Mouse (Mus musculus) midbrain, embryonic 16.5 days (tissue): ENCODE measurements around the gene Dynll1. TPM values are rescaled to one million over a fixed set of nuclear protein-coding genes. Genes with fewer than 3 reads are reported as not detected.
"Not testable (repeated sequence)": the region's sequence is repeated elsewhere in the genome, so short reads cannot be mapped to it uniquely, and the experiment has no call there.

ENCODE experiments used
- ATAC-seq: fragments of 200-750 bp; cut with Nextera tagmentation; 2 replicates; pipeline ENCODE4 v1.8.0; 2017; ENCODE audit warnings: moderate TSS enrichment
- H3K27ac ChIP-seq: fragments of 300-500 bp; sonication (generic); 2 replicates; pipeline ENCODE4 v1.5.1; 2014; ENCODE audit warnings: mild to moderate bottlenecking, low read length, mixed read lengths
- H3K27me3 ChIP-seq: fragments of 300-500 bp; sonication (generic); 2 replicates; pipeline ENCODE4 v1.6.1; 2014; ENCODE audit warnings: low read depth, low read length, mixed read lengths; ENCODE audit not compliant: control insufficient read depth, insufficient read depth
- H3K36me3 ChIP-seq: fragments of 300-500 bp; sonication (generic); 2 replicates; pipeline ENCODE4 v1.6.1; 2014; ENCODE audit warnings: mild to moderate bottlenecking, low read length, moderate library complexity, mixed read lengths; ENCODE audit not compliant: control insufficient read depth, insufficient read depth
- H3K4me1 ChIP-seq: fragments of 300-500 bp; sonication (generic); 2 replicates; pipeline ENCODE4 v1.6.1; 2014; ENCODE audit warnings: mild to moderate bottlenecking, low read length, mixed read lengths; ENCODE audit not compliant: control insufficient read depth, insufficient read depth
- H3K4me2 ChIP-seq: fragments of 300-500 bp; sonication (generic); 2 replicates; pipeline ENCODE4 v1.6.1; 2014; ENCODE audit warnings: mild to moderate bottlenecking, low read length, mixed read lengths
- H3K4me3 ChIP-seq: fragments of 300-500 bp; sonication (generic); 2 replicates; pipeline ENCODE4 v1.5.1; 2014; ENCODE audit warnings: low read depth, mild to moderate bottlenecking, low read length, moderate library complexity, mixed read lengths
- H3K9ac ChIP-seq: fragments of 300-500 bp; sonication (generic); 2 replicates; pipeline ENCODE4 v1.6.1; 2014; ENCODE audit warnings: low read depth, low read length, mixed read lengths
- H3K9me3 ChIP-seq: fragments of 300-500 bp; sonication (generic); replicated peaks from 2 replicates; pipeline ENCODE4 v1.6.1; 2014; ENCODE audit warnings: mild to moderate bottlenecking, low read length, mixed read lengths; ENCODE audit not compliant: control insufficient read depth, poor library complexity, severe bottlenecking
- WGBS: fragments of 180-500 bp; shearing (Covaris S2); extraction: QIAGEN DNeasy Blood & Tissue Kit; methylation state at CpG from one replicate; pipeline ENCODE4 v1.1.7; 2014; 5-methylcytosine and 5-hydroxymethylcytosine counted together
- polyA plus RNA-seq: library from polyadenylated mRNA; unstranded; fragments of >200 nt; fragmentation: Nextera tagmentation; extraction: Ambion mirVana; gene quantifications from 2 replicates; pipeline ENCODE4 v1.2.1, GENCODE M21; 2015

Gene Dynll1
- polyA plus RNA-seq, 1 experiment from 2014 or later = 1,084 TPM

- Histone ChIP-seq H3K9me3 (no peaks in the 10 kb centered on the region), H3K4me3 (no peak overlapping the region), H3K36me3 (no peaks in the 10 kb centered on the region), H3K27ac (no peak overlapping the region), H3K27me3 (no peaks in the 10 kb centered on the region), H3K4me1 (peaks cover 3% of the 10 kb centered on the region; the same call in 1 of the 2 replicates), H3K4me2 (no peak overlapping the region), H3K9ac (no peak overlapping the region)
- ATAC-seq = no peak
- WGBS = 49% methylated on average over 5 of the region's 5 CpGs
Measured at GRCm38 (mm10) chr5:115313668-115313943, 12.8 kb upstream of the Dynll1 start.

GRCm38 (mm10) chr5:115312816-115313667 is 12.2 kb upstream of the Dynll1 start:
- Histone ChIP-seq H3K27ac (no peak overlapping the region), H3K4me1 (peaks cover 3% of the 10 kb centered on the region; the same call in 1 of the 2 replicates), H3K9me3 (no peaks in the 10 kb centered on the region), H3K4me2 (no peak overlapping the region), H3K4me3 (no peak overlapping the region), H3K27me3 (no peaks in the 10 kb centered on the region), H3K9ac (no peak overlapping the region), H3K36me3 (no peaks in the 10 kb centered on the region)
- no peak for ATAC-seq
- 80% methylated on average over 10 of the region's 10 CpGs for WGBS

DNA sequence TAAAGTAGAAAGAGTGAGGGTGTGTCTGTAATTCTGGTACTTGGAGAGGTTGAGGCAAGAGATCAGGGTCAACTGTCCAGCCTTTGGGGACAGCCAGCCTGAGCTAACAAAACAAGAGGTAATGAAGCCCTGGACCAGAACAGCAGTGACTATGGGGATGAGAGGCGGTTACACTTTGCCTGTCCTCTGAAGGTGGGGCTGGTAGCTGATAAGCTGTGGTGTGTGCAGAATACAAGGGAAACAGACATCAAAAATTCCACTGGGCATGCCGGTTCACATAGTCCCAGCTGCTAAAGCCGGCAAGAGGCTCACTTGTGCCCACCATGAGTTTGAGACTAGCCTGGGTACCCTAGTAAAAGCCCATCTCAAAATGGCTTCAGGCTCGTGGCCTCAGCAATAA is 11.6 kb upstream of the Dynll1 start:
- ATAC-seq = no peak
- Histone ChIP-seq H3K9me3 (no peaks in the 10 kb centered on the region), H3K4me2 (no peak overlapping the region), H3K4me3 (no peak overlapping the region), H3K9ac (no peak overlapping the region), H3K4me1 (peaks cover 3% of the 10 kb centered on the region; the same call in 1 of the 2 replicates), H3K27ac (no peak overlapping the region), H3K27me3 (no peaks in the 10 kb centered on the region), H3K36me3 (no peaks in the 10 kb centered on the region)
- 85% methylated on average over 4 of the region's 4 CpGs for WGBS

DNA sequence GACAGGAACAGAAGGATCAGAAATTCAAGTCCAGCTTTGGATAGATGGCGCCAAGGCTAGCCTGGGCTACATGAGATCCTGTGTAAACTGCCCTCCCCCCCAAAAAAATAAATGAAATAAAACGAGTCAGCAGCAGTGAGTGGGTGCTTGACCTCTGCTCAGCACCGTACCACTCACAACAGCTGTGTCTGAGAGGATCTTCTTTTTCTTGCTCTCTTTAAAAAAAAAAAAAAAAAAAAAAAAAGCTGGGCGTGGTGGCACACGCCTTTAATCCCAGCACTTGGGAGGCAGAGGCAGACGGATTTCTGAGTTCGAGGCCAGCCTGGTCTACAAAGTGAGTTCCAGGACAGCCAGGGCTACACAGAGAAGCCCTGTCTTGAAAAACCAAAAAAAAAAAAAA is 1.4 kb upstream of the Dynll1 start:
- H3K27me3 ChIP-seq, H3K9me3 ChIP-seq, H3K4me3 ChIP-seq, H3K27ac ChIP-seq, H3K9ac ChIP-seq, H3K36me3 ChIP-seq, ATAC-seq: not testable (repeated sequence)
- 85% methylated on average over 4 of the region's 7 CpGs for WGBS
- Histone ChIP-seq H3K4me2 (peak overlapping the region; percentile 82; the same call in 1 of the 2 replicates), H3K4me1 (peaks cover 18% of the 10 kb centered on the region)

- no peaks in the 10 kb centered on the region for H3K27me3 ChIP-seq
- 0 out of 2 replicates have a peak, but pooled peaks have one; percentile 0 for ATAC-seq
- peak overlapping the region; percentile 73 for H3K9ac ChIP-seq
- peak overlapping the region; percentile 72 for H3K4me3 ChIP-seq
- H3K36me3 ChIP-seq = peaks cover 9% of the 10 kb centered on the region
- 31% methylated on average over 13 of the region's 13 CpGs for WGBS
- H3K27ac ChIP-seq = peak overlapping the region; percentile 89; the same call in 1 of the 2 replicates
- H3K4me1 ChIP-seq = peaks cover 18% of the 10 kb centered on the region
- H3K4me2 ChIP-seq = peak overlapping the region; percentile 82
- H3K9me3 ChIP-seq = no peaks in the 10 kb centered on the region
Measured at GRCm38 (mm10) chr5:115301615-115302014, 816 bp upstream of the Dynll1 start.

DNA sequence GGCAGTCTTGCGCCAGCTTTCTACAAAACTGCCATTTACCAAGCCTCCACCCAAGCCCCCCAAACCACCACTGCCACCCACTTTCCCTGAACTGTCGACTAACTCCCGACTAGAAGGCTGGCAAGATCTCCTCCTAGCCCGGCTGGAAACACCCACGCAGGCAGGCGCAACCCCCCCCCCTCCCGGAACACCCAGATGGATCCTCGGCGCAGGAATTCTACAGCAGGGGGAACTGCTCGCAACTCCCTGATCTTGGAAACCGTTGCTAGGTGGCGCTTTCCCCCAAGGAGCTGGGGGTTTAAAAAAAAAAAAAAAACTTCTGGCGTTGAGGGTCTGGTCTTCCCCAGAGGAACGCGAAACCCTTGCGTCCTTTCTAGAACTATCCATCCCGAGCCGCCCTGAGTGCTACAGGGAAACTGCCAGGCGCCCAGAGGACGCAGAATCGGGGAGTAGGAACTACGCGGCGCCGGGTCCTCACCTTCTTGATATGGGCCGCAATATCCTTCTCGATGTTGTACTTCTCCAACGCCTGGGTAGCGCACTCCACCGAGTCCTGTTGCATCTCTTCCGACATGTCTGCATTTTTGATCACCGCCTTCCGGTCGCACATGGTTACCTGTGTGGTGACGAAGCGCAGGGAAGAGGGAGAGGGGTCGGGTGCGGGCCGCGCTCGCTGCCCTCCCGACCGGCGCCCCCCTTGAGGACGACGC is 609 bp downstream of the Dynll1 start:
- Histone ChIP-seq H3K27me3 (no peaks in the 10 kb centered on the region), H3K4me3 (peak overlapping the region; percentile 72), H3K36me3 (peaks cover 19% of the 10 kb centered on the region), H3K9me3 (no peaks in the 10 kb centered on the region), H3K9ac (peak overlapping the region; percentile 69), H3K4me2 (peak overlapping the region; percentile 66), H3K27ac (peak overlapping the region; percentile 89), H3K4me1 (peaks cover 20% of the 10 kb centered on the region)
- peak; percentile 69 for ATAC-seq
- WGBS = under 1% methylated on average over 42 of the region's 46 CpGs

GRCm38 (mm10) chr5:115296347-115296746 is 4.5 kb downstream of the Dynll1 start:
- Histone ChIP-seq H3K27me3 (no peaks in the 10 kb centered on the region), H3K27ac (0 out of 2 replicates have a peak overlapping the region, but pooled peaks have one; percentile 11), H3K4me1 (peaks cover 13% of the 10 kb centered on the region), H3K9ac (no peak overlapping the region), H3K4me2 (no peak overlapping the region), H3K4me3 (no peak overlapping the region), H3K9me3 (no peaks in the 10 kb centered on the region), H3K36me3 (peaks cover 29% of the 10 kb centered on the region)
- WGBS = 90% methylated on average over 10 of the region's 10 CpGs
- no peak for ATAC-seq

- WGBS = 89% methylated on average over 8 of the region's 8 CpGs
- H3K27me3 ChIP-seq = no peaks in the 10 kb centered on the region
Measured at GRCm38 (mm10) chr5:115294173-115294572, 6.6 kb downstream of the Dynll1 start.

DNA sequence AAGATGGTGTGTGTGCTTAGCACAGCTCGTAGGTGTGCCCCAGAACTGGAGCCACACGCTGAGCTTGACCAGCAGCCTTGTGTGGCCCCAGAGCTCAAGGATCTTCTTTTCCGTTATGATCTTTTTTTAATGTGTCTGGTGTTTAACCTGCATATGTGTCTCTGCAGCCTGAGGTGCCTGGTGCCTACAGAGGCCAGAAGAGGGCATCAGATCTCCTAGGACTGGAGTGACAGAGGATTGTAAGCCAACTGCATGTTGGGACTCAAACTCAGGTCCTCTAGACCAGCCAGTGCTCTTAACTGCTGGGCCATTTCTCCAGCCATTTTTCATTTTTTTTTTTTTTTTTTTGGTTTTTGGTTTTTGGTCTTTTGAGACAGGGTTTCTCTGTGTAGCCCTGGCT is 16.1 kb downstream of the Dynll1 start:
- Histone ChIP-seq H3K4me1 (peaks cover 4% of the 10 kb centered on the region), H3K9ac (no peak overlapping the region), H3K27me3 (no peaks in the 10 kb centered on the region), H3K4me2 (no peak overlapping the region), H3K27ac (no peak overlapping the region), H3K4me3 (no peak overlapping the region), H3K36me3 (peaks cover 5% of the 10 kb centered on the region; the same call in 1 of the 2 replicates), H3K9me3 (no peaks in the 10 kb centered on the region)
- 100% methylated on average over 3 of the region's 3 CpGs for WGBS
- no peak for ATAC-seq

More at GRCm38 (mm10) chr5:115294173-115294572, 6.6 kb downstream of the Dynll1 start:
- Histone ChIP-seq H3K4me3 (no peak overlapping the region), H3K9me3 (no peaks in the 10 kb centered on the region), H3K9ac (no peak overlapping the region), H3K27ac (no peak overlapping the region), H3K4me2 (no peak overlapping the region), H3K36me3 (peaks cover 36% of the 10 kb centered on the region), H3K4me1 (peaks cover 8% of the 10 kb centered on the region)
- ATAC-seq = no peak
